Mouse (Mus musculus) CD8-positive naive resting alpha-beta T cell, adult 2 months (primary cell): ENCODE measurements around the gene Ighmbp2.

ENCODE experiments used
- DNase-seq, 2 experiments: peaks; one replicate each; pipeline ENCODE4 v3.0.0; 2022; ENCODE audit warnings: low read depth in 2 of 2, low spot score in 2 of 2

Ighmbp2 gene

DNA sequence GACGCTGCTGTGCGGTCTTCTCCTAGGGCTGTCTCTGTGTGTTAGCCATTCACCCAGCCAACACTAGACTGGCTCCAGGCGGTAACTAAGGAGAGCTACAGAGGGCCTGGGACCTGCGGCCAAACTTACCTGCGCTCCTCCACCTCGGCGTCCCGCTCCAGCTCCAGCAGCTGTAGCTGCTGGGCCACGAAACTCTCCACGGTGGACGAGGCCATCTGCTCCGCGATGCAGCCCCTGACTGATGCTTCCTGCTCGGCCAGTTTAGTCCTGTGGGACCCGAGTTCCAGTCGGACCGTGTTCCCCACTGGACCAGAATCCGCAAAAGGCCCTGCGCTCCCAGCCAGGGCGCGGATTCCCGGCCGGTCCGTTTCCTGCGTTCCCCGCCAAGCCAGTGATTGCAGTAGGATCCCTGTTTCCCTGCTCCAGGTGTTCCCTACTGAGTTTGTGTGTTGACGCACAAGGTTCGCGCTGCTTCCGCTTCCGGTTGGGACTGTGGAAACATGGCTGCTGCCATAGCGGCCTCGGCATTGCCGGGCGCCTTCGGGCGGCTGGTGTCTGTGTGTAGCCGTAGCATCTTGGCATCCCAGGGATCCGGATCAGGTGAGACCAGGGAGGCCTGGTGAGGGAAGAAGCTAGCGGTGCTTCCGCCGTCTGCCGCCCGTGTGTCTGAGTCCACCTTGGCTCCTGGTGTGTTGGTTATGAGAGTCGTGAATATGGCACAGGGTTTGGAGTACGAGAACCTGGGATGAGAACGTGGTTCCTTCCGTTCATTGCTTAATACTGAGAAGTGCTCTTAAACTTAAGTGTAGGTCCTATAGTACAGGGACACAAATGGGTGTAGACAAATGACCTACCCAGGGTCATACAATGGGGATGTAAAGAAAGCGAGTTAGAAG lies at the start of gene Ighmbp2, which contains the start of gene Mrpl21:
Ighmbp2 (minus strand) TSS at position 446 of the 896 bp plus-strand sequence.
Mrpl21 (plus strand) TSS at position 330 of the 896 bp plus-strand sequence.
- DNase-seq = peak; percentile 76 to 79

DNA sequence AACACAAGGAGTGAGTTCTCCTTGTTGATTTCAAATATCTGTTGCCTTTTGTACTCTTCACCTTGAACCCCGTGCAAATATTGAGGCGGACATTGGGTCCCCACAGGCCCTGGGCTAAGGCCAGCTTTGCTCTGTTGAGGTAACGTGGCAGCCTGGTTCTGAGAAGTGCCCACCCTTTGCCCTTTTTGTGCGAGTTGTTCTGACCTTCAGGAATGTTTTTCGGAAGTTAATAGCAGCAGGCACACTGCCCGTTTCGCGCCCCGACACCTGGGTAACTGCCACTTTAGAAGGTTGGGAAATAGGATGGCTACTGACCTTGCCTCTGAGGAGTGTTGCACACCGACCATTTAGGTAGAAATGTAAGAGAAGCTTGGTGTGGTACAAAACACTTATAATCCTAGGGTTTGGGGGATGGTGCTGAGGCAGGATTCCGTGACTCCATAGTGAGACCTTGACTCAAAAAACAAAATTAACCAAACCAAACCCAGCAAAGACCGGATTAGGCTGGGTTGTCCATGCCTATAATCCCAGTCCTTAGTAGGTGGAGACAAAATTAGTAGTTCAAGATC lies 43.7 kb upstream of the Ighmbp2 start:
- no peak for DNase-seq

DNA sequence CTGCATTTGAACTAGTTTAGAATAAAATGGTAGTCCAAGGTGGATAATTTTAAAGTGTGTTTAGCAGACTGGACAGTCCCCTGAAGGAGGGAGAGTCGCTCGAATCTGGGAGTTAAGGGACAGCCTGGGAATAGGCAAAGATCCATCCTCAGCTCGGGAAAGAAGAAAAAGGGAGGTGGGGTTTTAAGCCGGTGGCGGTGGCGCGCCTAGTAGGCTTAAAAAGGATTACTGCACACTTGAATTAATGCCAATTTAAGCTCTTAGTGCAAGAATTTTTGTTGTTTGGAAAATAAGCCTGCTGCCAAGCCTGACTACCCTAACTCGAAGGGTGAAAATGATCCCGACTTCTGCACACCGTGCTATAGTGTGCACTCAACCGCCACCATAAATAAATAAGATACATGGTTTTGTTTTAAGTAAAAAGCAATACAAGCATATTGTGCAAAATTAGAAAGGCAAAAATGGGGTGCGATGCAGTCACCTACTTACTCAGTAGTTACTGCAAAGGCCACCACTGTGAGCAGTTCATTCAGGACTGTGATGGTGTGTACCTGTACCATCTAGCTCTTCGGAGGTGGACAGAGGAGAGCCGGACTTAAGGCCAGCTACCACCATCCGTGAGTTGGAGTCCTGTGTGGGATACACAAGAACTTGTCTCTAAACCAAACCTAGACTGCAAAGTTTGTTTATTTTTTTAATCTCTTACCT lies 43.1 kb upstream of the Ighmbp2 start:
- DNase-seq = no peak

DNA sequence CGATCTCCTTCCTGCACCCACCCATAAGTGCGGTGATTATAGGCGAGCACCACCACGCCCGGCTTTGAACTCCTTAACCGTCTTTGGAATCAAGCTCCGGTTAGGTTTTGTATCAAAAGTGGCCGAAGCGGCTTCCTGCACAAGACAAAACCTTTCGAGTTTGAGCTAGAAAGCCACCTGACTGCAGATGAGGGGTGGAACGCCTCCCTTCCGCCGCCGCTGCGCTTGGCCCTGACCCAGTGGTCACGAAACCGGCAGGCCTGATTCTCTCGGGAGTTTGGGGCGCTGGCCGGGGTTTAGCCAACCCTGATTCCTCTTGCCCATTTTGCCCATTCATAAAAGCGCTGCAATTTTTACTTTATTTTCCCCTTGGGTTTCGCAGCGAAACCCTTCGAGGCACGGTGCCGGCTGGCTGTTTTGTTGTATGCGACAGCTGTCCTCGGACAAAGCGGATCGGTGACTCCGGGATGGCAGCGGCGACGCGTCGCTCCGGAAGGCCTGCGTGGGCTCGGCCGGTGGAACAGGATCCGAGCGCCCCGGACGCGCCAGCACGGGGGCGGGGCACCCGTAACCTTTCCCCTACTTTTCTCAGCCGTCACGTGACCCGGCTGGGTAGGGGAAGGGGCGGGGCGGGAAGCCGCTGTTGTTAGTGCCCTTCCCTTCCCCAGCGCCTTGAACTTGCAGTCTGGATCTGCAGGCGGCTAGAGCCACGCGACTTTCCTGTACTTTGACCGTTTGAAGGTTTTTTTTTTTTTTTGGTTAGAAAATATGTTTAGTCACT lies 42.3 kb upstream of the Ighmbp2 start:
- DNase-seq = peak; percentile 85 to 92

DNA sequence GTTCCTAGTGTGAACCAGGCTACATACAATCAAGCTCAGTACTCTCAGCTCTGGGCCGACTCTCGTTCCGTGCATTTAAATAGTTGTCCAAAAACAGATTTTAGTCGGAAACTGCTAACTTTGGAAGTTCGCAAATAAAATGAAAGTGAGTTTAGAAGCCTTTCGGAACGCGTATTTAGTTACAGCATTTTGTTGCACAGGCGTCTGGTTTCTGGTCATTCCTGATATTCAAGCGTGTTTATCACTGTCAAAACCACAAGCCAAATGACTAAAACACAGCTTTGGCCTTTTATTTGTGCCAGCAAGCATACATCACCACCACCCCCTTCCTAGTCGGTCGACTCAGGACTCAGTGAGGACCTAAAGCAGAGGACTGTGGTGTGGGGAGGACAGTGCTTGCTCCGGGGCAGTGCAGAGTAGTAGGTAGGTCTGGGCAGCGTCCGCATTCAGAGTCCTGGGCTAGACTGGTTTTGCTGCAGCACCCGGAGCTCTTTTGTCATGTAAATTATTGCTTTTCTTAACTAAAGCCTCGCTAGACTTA lies 41.5 kb upstream of the Ighmbp2 start:
- peak in 1 of 2 experiments; percentile 12 for DNase-seq

DNA sequence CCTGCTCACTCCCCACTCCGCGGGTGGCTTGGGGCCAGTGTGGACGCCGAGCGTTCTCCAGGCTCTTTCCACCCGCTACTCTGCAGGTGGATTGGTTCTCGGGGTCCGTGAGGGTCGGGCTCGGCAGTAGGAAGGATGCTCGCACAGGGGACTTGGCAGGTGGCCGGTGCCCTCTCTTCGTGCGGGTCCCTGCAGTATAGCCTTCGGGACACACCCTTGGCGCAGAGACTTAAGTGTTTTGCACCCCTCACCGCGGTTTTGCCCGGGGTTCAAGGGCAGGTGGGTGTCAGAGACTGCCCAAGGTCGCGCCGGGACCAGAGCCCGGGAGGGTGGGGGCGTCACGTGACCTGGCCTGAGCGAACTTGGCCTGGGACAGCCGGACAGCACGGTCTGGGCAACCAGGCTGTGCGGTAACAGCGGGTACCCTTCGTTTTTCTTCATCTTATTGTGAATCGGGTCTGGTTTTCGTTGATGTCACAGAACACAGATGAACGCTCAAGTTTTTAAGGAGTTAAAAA lies 41.0 kb upstream of the Ighmbp2 start:
- DNase-seq = peak in 1 of 2 experiments; percentile 26

DNA sequence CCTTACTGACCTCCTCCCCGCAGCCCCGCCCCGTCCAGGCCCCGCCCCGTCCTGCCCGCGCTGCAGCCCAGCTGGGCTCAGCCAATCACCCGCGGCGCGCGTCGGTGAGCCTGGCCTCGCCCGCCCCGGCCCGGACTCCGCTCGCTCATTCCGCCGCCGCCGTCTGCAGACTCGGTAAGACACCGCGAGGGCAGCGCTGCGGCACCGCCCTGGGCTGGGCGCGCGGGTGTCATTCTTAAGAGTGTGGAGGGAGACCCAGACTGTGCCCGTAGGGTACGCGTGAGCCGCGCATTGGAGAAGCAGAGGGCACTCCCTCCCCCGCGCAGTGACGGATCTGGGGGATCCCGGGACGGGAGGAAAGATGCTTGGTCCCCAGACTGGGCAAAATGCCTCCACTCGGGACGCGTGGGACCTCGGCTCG lies 40.4 kb upstream of the Ighmbp2 start:
- peak; percentile 52 to 53 for DNase-seq

DNA sequence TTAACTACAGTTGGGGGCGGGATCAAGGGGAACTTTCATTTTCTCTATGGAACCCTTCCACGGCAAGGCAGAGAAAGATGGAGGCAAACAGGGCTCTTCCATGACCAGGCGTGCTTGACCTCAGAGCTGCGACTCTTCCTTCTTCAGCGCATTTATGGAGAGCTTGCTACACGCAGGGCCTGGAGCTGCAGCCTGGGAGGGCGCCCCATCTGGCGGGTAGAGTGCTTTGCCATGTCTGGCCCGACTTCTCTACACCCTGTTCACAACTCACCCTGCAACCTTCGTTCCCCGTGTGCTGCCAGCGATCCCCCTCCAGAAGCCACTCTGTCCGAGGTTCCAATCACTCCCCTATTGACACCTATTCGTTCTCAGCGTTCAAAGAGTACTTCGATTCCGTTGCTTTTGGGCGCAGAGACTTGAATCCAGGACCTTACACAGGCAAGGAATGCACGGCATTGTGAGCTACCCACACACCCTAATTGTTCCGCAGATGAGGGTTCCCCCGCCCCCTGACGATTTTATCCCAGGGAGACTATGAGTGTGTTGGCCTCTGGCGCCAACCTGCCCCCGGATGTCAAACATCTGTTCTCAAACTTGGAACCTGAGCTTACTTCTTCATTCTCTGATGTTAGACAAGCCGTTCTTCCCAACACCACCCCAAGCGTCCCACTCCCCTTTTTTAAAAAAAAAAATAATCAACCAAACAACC lies 39.6 kb upstream of the Ighmbp2 start, which contains the start of gene Cpt1a:
Cpt1a (plus strand) TSS at position 74 of the 709 bp plus-strand sequence.
- DNase-seq = peak; percentile 40 to 52

DNA sequence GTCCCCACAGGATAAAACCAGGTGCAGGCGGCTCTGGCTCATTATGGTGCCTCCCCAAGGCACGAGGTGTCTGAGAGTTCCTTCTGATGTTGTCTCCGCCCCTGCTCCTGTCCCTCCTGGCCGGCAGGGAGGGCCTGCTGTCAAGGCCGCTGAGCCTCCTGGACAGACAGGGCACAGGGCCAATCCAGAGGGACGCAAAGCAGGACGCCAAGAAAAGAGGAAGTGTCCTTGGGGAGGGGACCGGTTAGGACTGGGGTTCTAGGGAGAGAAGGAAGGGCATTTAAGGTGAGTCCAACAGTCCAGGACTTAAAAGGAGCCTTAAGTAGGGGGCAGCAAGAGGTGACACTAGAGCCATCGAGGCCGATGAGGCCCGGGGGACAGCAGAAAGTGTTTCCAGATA lies 38.8 kb upstream of the Ighmbp2 start:
- DNase-seq = no peak

DNA sequence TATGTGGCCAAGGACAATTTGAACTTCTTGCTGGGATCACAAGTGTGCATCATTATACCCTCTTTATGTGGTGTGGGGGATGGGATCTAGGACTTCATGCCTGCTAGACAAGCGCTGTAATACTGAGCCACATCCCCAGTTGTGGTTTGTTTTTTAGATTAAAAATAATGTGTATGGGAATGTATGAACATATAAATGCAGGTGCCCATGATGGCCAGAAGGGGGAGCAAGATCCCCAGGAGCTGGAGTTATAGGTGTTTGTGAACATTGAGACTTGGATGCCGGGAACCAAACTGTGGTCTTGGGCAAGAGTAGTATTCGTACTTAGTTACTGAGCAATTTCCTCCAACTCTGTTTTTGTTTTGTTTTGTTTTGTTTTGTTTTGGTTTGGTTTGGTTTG lies 38.0 kb upstream of the Ighmbp2 start:
- DNase-seq = peak in 1 of 2 experiments; percentile 40

DNA sequence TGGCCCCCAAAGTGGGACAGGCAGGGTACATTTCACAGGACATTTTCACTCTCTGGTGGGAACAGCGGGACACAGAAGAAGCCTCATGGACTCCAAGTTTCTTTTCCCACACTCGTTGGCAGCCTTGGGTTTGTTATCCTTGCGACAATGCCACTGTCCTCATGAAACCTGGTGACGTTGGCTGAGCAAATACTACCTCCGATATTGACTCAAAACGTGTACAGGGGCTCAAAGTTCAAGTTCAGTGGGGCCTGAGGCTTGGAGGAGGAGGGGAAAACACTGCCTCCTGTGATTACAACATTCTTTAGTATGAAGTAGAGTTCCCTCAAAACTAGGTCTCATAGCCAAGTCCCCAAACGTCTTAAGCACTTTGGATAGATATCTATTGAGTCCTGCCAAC lies 37.3 kb upstream of the Ighmbp2 start:
- no peak for DNase-seq

DNA sequence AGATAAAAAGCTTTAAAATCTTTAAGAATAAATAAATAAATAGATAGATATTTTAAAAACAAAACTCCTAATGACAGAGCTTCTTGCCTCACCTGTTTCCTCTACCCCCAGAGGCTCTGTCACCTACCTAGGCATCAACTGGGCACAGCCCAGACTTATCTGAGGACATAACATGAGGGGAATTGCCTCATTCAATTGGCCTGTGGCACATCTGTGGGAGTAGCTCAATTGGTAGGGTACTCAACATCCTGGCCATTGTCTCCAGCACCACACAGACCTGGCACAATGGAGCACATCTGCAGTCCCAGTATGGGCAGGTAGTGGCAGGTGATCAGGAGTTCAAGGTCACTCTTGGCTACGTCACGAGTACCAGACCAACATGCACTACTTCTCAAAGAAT lies 36.5 kb upstream of the Ighmbp2 start:
- no peak for DNase-seq

DNA sequence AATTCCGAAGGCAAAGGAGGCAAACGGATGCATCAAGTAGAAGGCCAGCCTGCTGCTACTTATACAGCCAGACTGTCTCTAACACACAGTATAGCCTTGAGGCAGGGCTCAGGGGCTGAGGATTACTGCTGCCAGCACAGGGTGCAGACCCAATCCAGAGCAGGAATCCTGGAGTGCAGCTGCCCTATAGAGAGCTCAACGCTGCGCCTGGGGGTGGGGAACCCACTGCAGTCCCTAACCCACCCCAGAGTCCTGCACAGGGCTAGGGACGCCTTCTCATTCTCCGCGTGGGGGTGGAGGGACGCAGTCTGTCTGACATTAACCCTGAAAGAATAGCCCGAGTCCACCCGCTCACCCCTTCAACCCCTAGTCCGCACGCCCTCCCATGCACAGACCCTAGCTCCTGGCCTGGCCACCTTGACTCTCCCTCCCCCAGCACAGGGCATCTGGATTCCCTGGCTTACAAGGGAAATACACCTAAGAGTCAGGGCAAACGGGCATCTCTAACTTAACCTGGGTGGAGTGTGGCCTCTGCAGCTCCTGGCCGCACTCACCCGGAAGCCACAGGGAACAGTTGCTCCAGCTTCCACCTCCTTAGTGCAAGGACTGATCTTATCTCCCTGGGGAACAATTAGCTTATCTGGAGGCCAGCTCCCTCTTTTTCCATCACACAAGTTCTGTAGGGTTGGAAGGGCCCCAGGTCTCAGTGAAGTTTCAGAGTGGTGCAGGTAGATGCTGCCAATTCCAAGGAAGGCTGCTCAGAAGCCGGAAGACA lies 24.5 kb upstream of the Ighmbp2 start:
- no peak for DNase-seq

DNA sequence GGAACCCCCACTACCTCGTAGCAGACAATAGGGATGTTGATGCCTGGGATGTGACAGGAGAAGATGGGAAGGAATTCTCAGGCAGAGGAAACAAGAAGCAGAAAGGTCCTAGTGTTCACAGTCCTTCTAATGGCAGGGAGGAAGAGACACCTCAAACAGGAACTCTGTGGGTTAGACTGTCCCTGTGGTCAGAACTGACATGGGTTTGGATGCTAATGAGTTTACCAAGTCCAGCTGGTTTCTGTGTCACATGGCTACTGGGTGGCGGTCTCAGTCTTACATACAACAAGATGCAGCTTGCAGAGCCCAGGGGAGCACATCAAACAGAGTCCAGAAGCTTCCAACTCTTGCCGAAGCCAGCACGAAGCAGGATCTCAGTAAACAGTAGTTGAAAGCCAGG lies 21.2 kb upstream of the Ighmbp2 start:
- DNase-seq = no peak

DNA sequence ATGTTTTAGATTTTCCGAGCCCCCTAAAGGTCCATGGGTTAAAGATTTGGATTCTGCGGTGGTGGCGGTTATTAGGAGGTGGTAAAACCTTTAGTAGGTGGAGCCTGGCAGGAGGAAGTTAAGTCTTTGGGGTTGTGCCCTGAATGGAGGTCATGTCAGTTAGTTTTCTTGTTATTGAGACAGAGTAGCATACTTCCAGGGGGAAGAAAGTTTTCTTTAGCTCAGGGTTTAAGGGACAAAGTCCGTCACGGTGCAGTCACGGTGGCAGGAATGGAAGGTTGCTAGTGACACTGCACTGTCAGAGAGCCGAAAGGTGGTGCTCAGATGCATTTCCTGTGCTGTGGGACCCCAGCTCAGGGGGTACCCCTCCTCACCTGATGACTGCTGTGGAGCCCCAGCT lies 15.0 kb upstream of the Ighmbp2 start:
- DNase-seq = no peak

DNA sequence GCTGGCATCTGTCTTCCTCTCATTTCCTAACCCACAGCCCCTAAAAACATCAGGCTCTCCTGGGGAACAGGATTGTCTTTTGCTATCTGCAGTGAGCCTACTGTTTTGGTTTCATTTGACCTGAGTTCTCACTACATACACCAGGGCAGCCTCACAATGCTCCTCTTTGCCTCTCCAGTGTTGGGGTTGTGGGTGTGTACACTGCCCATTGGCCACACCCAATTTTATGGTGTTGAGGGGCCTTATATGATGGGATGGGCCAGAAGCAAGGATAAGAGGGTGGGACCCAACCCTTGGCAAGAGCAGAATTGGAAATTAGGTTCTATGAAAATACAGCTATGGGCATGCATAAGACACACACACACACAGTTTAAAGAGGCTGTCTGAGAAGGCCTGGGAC lies 14.2 kb upstream of the Ighmbp2 start:
- DNase-seq = no peak

DNA sequence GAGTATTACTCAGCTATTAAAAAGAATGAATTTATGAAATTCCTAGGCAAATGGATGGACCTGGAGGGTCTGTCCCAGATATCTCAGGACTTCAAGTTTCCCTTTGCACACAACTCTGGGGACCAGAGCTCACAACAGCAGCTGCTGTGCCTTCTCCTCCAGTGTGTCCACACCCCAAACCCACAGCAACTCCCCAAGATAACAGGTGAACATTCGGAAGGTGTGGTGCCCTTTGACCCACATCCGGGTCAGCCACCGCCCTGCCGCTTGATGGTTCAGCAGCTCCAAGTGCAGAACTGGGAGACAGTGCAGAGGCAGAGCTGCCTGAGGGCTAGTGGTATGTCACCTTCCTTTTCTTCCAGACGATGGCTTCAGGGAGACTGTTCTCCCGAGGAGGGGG lies 12.4 kb upstream of the Ighmbp2 start:
- DNase-seq = no peak

DNA sequence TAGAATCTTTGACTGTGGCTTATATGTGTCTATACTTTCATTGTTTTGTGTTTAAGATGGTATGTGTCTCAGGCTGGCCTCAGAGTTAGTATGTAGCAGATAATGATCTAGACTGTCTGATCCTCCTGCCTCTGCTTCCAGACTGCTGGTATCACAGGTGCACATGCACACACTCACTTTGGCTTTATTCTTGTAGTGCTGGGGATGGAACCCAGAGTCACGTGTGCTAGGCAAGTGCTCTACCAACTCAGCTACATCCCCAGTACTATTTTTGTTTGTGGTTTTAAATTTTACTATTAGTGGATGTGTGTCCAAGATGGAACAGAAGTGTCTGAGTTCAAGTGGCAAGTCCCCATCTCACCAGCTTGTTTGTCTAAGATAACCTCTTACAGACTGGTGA lies 10.2 kb upstream of the Ighmbp2 start:
- no peak for DNase-seq

DNA sequence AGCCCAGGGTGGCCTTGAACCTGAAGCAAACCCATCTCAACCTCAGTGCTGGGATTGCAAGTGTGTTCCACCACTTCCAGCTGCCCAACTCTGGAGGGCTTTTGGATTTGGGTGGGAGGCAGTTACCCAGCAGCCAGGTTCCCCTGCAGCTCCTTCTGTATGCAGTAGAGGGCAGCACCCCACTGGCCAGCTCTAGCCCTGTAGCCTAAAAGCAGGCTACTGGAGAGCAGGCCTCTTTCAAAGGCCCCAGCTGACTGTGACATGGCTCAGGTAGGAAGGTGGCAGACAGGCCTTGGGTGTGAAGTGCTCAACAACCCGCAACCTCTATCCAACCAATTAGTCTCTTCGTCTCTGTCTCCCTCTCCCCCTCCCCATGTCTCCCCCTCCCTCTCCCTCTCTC lies 9.2 kb upstream of the Ighmbp2 start:
- peak; percentile 37 to 59 for DNase-seq
